Mouse (Mus musculus) forelimb bud, embryonic 11.5 days (tissue): ENCODE data around the gene Atp8a2.

Experiments used
- DNase-seq: peaks from one replicate; pipeline ENCODE4 v3.0.0-alpha.2; 2012; ENCODE audit warnings: low read depth, low spot score

Gene Atp8a2

DNA sequence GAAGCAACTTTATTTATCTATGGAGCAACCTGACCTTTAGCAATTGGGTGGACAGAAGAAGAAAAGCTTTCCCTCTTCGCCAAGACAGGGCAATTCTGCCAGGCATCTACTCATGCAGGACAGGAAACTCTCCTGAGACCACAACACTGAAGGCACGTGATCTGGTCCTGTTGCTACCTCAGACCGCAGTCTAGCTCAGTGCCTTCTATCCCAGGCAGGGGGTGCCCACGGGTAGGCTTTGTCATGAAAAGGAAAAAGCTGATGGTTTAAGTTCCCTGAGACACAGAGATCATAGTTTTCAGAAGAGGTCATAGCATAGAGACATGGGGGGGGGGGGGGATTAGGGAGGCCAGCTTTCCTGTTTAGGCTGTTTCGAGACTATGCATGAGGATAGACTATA, 269.2 kb downstream of the Atp8a2 start:
- DNase-seq = no peak

DNA sequence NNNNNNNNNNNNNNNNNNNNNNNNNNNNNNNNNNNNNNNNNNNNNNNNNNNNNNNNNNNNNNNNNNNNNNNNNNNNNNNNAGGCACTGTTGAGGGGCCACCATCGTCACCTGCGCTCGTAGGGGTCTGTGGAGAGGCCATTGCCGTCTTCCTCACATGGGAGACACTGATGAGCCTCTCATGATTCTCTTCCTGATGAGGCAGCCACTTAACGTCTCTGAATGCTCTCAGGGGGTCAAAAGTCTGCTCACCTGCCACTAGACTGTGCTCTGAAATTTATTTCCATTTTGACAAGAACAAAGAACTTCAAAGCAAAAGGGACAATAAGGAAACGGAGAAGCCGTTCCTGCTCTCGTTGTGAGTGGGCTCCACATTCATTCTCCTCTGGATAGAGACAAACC, 277.1 kb downstream of the Atp8a2 start:
- no peak for DNase-seq

DNA sequence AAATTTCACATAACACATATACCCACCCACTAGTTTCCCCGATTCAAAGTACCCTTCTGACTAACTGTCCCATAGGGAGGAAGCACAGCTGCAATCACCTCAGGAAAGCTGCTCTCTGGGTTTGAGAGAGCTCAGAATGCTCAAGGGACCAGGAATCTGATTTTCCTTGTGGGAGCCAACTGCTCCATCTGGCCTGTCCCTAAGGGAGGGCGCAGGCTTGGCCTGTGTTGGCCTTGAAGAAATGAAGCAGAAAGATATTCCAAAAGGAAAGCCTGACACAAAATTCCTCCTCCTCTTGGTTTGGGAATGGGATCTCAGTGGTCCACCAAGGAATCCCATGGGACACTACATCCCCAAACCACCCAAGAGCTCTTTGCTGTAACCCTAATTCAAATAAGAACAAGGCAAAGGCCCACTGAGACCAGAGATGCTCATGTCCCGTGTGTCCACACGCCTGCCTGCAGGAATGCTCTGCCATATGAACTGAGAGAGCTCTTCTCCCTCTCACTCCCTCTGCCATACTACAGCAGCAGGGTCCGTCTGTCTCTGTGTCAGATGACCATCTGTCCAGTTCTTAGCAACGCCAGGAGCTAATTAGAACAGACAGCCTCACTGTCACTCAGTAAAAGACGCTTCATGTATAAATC, 293.4 kb downstream of the Atp8a2 start:
- no peak for DNase-seq

DNA sequence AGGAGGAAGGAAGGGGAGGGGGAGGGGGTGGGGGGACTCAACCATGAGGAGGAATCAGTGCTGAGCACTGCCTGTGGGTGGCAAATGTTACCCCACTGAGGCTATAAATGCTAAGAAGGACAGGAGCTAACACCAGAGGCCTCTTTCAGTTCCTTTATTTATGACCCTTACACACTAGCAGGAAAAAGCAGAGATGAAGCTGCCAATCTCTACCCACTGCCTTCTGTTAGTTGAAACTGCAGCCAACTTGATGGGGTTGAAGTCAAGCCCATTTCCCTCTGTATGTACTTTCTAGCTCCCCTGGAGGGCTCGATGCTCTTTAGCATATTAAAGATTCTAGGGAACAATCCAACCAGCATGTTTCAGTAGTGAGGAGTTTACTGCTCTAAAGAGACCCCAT, 303.0 kb downstream of the Atp8a2 start:
- DNase-seq = no peak

DNA sequence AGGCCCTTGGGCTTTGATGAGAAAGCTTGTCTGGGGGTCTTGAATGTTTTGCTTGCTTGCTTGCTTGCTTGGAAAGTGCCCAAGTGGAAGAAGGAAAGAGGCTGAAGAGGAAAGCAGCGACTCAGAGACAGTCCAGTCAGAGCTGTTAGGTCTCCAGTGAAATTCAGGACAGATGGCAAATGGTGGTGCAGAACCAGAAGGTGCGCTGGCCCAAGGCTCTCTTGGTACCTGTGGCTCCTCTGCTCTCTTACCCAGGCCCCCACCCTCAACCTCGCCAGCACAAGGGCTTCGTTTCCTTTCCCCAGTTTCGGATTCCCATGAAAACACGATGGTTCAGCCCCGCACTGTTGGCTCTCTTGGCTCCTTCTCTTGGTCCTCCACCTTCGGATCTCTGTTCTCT, 304.9 kb downstream of the Atp8a2 start:
- DNase-seq = no peak

DNA sequence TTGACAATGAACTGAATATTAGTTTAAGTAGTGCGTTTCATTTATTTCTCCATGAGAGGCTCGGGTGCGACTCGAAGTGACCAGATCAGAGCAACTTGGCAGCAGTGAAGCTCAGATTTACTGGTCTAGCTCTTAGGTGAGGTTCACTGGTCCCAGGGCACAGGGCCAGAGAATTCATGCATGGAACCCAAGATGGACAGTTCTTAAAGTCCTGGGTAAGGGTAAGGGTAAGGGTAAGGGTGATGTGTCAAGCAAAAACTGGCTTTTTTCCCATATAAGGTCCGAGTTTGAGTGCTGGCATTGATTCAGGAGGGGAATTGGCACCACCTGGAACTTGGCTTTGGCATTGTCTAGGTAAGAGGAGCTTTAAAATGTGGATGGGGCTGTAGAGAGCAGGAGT, 305.5 kb downstream of the Atp8a2 start:
- no peak for DNase-seq

DNA sequence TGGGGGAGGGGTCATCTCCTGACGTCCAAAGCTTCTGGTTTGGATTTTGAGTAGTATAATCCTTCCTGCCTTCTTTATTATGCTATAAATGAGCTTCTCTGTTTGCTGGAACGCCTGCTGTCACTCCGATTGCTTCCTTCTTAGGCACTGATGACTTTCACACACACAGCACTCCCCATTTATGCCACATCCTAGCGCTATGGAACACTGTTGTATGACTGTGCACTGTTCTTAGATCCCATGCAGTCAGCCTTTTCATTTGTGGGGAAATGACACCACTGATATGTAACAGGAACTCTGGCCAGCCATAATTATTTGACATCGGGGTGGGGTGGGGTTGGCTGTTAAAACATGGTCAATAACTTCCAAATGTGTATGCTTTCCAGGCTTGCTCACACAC, 306.2 kb downstream of the Atp8a2 start:
- no peak for DNase-seq

DNA sequence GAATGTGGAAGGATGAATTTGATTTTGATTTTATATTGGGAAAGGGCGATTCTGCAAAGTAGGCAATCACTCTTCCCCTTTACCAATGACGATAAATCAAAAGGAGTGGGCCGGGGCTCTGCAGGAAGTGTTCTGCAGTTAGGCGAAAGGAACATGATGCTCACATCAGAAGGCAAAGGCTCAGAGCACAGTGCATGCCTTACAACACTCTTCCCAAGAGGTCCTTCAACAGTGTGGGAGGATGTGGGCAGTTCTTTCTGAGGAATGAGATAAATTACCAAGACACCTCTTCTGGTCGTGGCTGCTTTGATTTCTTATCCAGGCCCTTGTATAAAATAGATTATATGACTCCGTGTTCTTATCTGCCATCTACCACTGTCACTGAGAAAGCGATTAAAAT, 306.9 kb downstream of the Atp8a2 start:
- DNase-seq = no peak

DNA sequence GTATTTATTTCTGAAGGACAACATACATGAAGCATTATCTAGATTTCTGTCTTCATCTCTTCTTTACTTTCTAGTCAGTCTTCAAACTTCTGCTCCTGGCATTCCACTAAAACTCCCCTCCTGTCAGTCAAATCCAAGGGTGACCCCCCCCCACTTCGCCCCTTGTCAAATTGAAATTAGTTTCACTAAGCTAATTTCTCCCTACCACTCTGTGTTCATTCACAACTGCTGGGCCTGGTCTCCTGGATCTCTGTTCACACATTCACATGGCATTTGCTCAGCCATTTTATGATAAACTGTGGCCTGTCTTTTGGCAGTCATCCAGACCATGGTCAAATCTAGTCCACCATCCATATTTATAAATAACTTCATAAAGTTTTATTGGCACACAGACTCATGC, 308.5 kb downstream of the Atp8a2 start:
- DNase-seq = no peak

DNA sequence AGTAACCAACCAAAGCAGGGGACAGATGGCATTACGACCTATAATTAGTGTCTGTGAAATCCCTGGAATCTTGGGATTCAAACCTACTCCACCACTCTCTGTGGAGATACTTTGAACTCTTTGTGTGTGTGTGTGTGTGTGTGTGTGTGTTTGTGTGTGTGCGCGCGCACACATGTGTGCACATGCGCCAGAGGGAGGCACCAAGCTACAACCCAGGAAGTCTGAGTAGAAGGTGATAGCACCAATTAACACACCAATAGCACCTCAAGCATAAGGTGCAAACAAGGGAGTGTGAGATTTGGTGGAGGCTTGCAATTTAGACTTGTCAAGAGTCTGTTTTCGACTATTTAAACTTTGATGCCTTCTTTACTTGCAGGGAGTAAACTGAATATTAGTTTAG, 308.9 kb downstream of the Atp8a2 start:
- no peak for DNase-seq

DNA sequence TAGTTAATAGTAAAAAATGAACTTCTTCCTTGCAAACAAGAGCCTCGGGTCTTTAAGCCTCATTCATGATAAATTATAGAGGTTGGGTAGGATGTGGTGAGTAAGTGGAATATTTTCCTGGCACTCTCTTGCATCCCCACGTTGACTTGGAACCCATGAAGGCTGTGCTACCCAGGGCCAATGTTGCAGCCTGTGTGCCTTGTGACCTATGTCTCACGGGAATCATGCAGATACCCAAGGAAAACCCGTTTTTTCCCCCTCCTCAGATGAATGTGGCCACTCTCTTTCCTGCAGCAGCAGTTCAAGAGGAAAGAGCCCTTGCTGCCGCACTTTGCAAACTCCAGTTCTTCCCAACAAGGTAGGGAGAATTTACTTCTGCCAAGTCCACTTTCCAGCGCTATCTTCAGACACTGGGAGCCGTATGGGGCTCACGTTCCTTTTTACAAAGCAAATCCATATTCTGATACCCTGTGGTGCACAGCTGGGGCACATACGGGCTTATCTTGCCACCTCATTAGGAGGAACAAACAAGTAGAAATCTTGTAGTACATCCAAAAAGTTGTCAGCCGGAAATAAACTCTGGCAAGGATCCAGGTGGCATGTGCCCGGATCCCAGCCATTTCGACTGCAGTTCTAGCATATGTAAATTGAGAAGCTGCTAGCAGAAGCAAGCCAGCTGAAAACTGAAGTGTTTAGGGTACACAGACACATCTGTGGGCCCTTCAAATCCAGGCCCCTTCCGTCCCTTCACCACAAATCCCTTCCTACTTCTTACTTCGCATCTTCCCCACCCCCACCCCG, 309.7 kb downstream of the Atp8a2 start:
- DNase-seq = peak; percentile 53

DNA sequence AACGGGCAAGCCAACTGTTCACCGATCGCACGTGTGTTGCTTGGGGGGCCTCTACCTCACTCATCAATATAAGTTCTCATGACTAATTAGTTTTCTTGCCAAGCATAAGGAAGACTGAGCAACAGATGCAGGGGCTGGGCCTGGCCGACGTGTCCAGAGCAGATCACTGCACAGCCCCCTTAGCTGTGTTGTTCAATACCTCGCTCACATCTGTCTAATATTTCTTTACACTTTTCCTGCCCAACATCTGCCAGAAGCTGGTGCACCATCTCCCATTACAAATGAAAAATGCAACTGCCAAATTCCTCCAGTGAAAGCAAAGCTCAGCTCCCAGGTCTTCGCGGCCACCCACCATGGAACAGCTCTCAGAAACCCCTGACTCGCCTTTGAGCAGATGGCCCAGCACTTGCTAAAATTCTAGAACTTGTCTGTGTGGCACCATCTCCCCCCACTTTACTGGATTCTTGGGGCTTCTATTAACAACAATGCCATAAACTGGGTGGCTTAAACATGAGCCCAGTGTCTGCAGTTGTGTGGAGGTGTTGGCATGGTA, 313.4 kb downstream of the Atp8a2 start:
- peak; percentile 25 for DNase-seq

DNA sequence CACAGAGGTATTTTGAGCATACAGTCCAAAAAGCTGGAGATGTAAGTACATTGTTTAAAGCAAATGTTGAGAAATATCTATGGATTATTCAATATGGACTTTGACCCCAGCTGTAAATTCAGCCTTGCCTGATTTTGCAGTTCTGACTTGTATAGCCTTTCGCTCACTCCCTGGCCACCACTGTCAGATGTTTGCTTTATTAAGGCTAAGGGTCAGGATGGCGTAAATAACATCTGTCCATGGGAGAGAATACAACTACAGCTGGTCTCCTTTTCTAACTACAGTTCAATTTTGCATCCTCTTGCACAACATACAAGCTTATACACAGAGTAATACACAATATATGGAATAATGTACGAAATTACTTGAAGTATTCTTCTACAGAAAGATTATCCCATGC, 316.1 kb downstream of the Atp8a2 start:
- DNase-seq = no peak

DNA sequence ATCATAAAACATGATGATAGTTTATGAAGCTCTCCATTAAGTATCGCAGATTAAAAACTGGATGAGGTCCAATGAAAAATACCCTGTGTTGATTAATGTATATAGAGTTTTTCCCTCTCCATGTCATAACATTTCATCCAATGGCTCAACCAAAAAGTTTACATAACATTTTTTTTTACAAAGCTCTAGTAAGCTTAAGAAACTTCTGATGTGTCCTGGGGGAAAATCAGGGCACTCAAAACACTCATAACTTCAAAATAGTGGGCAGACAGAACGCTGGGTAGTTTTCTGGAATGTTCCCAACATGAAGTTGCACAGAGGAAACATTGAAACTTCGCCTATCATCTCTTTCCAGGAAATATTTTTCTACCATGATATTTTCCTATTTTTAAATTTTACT, 318.7 kb downstream of the Atp8a2 start:
- no peak for DNase-seq

DNA sequence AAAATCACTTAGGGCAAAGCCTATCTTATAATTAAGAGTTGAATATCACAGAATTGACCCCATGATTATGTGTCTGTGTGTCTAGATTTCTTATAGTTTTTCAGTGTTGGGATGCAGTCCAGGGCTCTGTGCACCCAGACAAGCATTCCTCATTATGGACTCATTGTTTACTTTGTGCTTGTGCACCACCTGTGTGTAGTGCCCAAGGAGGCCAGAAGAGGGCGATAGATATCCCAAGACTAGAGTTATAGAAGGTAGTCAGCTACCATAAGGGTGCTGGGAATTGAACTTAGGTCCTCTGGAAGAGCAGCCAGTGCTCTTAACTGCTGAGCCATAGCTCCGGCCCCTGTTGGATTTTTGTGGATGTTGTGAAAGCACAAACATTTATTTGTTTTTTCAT, 320.5 kb downstream of the Atp8a2 start:
- DNase-seq = no peak

DNA sequence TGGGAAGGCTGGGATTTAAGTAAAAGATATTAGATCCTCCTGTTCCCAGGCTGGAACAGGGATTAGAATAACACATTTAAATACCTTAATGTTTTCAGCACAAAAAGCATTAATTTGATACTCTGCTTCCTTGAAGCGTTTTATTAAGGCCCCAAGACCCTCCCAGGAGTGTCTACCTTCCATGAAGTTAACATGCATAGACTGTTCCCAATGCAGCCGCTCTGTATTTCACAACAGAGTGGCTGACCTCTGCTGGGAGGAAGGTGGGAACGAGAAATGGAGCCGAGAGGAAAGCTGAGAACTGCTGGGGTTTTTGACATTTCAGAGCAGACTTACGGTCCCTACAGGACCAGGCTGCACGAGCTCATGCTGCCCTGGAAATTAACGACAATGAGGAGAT, 328.6 kb downstream of the Atp8a2 start:
- DNase-seq = no peak

DNA sequence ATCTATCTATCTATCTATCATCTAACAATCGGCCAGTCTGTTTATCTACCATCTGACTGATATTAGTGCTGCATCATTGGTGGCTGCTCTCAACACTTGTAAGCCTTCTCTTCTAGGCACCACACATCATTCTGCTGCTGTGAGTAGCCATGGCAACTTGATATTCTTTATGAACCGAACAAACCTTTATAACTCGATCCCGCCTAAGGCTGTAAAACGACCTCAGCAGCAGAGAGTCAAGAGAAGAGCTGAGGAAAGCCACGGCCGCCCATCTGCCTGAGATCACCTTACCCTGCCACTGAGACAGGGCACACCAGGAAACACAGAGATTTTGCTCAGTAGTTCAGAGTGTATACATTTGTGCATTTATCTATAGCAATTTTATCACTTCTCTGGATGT, 329.2 kb downstream of the Atp8a2 start:
- DNase-seq = no peak

DNA sequence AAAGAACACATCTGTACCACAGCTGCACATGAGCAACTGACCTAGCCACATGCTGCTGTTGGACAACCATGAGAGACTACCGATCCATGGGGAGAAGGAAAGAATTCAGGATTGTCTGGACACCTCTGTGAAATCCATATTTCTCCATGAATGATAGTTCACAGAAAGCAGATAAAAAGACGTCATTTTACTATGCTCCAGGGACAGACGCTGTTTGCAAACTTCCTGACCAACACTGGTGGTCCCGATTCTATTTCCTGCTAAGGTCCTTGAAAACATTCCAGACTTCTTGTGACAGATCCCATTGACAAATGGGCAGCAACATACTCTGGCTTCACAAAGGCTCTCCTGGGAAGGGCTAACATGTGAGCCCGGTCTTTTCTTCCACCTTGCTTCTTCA, 331.0 kb downstream of the Atp8a2 start:
- no peak for DNase-seq

DNA sequence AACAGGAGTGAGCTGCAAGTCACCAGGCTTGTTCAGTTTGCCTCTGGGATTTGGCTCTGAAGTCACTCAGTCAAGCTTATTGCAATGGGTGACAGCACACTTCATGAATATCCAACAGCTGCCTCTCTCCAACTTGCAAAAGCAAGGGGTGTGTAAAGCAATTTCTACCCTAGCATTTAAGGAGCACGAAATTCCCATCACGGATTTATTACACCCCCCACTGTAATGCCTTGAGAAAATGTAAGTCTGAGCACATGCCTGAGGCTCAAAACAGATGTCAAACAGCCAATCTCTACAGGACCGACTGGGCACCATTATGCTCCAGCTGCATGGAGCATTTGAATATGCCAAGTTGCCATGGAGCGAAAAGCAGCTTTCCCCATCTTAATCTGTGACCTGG, 334.6 kb downstream of the Atp8a2 start:
- peak; percentile 46 for DNase-seq

DNA sequence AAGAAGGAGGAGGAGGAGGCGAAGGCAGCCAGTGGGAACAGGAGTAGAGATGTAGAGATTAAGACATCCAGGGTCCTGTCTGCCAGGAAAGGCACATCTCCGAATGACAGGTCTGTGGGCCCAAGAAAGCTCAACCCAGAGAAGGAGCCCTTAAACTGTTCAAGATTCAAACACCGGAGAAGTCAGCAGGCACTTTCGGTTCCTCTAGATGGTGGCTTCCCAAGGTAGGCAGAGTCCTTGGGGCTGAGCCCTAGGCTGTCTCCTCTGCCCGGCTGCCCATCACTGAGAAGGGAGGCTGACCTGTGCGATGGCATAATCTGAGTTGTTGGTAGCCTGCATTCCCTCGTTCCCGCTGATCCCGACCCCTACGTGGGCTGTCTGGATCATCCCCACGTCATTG, 337.1 kb downstream of the Atp8a2 start:
- DNase-seq = no peak

DNA sequence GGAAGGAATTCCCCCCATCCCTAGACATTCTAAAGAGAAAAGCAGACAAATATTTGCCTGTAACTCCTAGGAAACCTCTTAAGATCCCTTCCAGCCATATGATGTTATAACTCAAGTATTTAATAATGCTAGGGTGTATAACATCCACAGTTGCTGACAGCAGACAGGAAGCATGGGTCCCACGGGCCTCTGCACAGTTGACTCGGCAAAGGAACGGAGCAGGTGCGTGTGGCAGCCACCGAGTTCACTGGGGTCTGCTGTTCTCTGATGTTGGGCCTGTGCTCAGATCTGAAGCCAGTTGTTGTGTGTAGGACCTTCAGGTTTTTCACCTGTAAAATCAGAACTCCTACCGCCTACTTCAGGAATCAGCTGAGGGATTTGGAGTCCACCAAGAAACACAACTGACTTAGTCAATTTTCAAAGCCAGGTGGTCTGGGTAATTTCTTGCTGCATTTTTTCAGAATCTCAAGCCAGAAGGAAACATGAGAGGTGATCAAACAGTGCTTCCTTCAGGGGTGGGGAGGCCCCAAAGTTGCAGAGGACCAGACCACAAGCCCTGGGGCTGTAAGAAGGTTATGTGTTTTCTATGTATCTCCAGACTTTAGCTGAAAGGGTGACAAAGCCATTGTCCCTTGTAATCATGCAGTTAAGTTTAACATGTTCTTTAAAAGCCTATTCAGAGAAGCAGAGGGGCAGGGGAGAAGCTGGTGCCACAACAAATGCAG, 338.3 kb downstream of the Atp8a2 start:
- peak; percentile 58 for DNase-seq

DNA sequence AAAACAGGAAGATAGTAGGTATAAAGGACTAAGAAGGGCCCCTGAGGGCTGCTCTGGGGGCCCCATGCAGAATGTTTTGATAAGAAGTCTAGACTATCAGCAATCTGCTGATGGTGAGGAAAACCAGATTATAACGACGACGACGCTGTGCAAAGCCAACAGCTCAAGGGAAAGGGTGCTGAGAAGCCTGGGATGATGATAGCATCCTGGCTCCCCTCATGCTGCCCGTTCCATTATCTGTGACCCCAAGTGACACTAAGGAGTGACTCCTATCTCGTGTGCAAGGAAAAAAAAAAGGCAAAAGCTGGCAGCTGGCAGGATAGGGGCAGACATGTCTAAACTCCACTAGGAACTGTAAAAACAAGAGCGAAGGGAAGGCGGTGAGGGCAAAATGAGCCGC, 343.8 kb downstream of the Atp8a2 start:
- DNase-seq = no peak
